Mouse (Mus musculus): ENCODE measurements around the gene Tbc1d7. TPM values are rescaled to one million over a fixed set of nuclear protein-coding genes. Genes with fewer than 3 reads are reported as not detected.

The Tbc1d7 gene
- polyA plus RNA-seq, 1 experiment from 2014 or later = 87.6 TPM

Other genes starting within 250 kb of the Tbc1d7 start
- gene Gfod1, start 132.7 kb upstream of the Tbc1d7 start, polyA plus RNA-seq (2015; fragmentation: Nextera tagmentation; extraction: Ambion mirVana) = 1.6 and 1.7 TPM in 2 replicates
- 40.8 and 41.7 TPM in 2 replicates for gene Sirt5, start 194.0 kb upstream of the Tbc1d7 start, polyA plus RNA-seq (2015; fragmentation: Nextera tagmentation; extraction: Ambion mirVana)
- 180 and 182 TPM in 2 replicates for gene Nol7, start 226.9 kb upstream of the Tbc1d7 start, polyA plus RNA-seq (2015; fragmentation: Nextera tagmentation; extraction: Ambion mirVana)